Mouse (Mus musculus): ENCODE measurements at regions not wholly inside any gene's neighbourhood (a gene's known extent, or its start where the extent isn't known, plus 50 kb on each side); places are given as distances from the start of the nearest gene placed in this dataset.

- TF ChIP-seq SMC3 (IDR thresholded peaks at IDR 0.05; ENCODE audit: low read depth, low read length) (peak; percentile 97), CTCF (IDR thresholded peaks at IDR 0.05 in 2 of 3, conservative IDR thresholded peaks at IDR 0.05 in 1 of 3; ENCODE audit: control insufficient read depth in 1 of 3, insufficient read depth in 1 of 3, low read depth in 2 of 3, low read length in 3 of 3, poor library complexity in 1 of 3, severe bottlenecking in 1 of 3) (peak; percentile 81 to 94 (median 92)), SIN3A (IDR thresholded peaks at IDR 0.05; ENCODE audit: low read length) (peak; percentile 29; the same call in 1 of the 2 replicates), CHD1 (IDR thresholded peaks at IDR 0.05; ENCODE audit: low read depth, low read length) (no peak), POLR2A (IDR thresholded peaks at IDR 0.05; ENCODE audit: control insufficient read depth in 1 of 2, insufficient read depth in 1 of 2, low read depth in 1 of 2, low read length in 2 of 2, poor library complexity in 1 of 2) (no peak)
Observed at GRCm38 (mm10) chr11:20445903-20446264, 97.2 kb upstream of the Sertad2 start.

Data from MEL (cell line).